Mouse (Mus musculus) kidney, adult 10 weeks (tissue): ENCODE measurements around the gene BC005561. TPM values are rescaled to one million over a fixed set of nuclear protein-coding genes. Genes with fewer than 3 reads are reported as not detected.

ENCODE experiments used
- polyA plus RNA-seq: library from polyadenylated mRNA; stranded (reverse); fragments of 350-450 nt; fragmentation: Illumina TruSeq; extraction: RNeasy Lipid Tissue Mini Kit (QIAGEN cat#74804); gene quantifications from one replicate; pipeline ENCODE4 v1.2.3, GENCODE M21; 2014; ENCODE audit warnings: low read depth, low replicate concordance

BC005561 gene
- 22.4 TPM for polyA plus RNA-seq

DNA sequence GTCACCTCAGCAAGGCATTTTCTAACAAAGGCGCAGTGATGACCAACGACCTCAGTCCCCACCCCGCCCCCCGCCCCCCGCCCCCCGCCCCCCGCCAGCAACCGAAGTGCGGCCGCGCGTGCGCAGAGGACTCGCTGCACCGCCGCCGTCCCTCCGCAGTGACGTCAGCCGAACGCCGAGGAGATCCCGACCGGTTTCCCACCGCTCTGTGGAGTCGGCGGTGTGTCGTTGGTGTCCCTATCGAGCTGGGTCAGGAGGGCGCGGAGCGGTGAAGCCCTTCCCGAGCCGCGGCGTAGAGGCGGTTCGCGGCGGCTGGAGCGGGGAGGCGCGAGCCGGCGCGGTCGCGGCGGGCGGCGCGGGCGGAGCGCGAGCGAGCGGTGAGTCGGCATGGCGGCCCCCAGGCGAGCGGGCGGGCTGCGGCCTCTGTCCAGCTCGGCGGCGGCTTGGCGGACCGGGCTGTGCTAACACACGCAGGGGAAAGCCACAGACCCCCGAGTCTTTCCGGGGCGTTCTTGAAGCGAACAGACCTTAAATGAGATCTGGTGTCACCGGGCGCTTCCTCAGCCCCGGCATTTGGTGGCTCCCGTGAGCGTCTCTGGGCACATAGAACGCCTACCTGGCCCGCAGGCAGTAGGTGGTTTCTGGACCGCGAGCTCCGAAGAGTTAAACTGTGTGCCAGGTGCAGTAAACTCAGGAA, at the start of gene BC005561:
TSS of gene BC005561 (plus strand) at position 158 of the 697 bp plus-strand sequence.

DNA sequence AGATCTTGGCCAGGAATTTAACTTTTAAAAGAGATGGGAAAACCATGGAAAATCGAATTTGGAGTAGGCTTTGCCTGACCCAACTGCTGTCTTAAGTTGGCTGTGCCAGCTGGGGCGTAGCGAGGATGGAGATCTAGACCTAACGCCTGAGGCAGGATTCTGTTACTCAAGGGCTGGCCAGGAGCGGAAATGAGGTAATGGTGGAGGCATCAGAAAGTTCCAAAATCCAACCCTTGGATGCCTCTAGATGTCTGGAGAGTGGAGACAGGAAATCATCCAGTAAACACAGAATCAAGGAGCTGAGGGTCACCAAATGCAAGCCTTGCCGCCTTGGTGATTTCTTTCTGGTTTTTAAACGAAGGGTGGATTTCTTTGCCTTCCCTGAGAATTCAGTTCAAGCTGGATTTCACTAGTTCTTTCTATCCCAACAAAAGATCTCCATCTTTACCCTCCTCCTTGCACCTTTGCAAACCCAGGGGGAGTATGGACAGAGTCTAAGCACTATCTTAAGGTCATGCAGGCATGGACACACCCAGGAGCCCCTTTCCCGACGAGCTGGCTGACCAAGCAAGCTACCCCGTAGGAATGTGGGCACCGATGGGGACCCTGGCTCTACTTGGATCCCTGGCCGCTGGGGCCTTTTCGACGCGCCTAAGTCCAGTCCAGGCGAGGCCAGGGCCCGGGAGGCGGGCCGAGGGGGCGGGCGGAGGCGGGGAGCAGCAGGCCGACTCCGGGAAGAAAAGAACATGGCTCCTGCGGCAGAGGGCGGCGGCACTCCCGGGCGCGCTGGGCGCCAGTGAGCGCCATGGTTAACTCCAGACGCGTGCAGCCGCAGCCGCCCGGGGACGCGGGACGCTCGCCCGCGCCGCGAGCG, 49.1 kb upstream of the BC005561 start, which contains the start of gene Pkd2:
TSS of gene Pkd2 (plus strand) at position 619 of the 874 bp plus-strand sequence.

Other genes starting within 250 kb of the BC005561 start
- gene Ibsp, start 209.2 kb upstream of the BC005561 start, polyA plus RNA-seq = not detected
- gene Mepe, start 183.0 kb upstream of the BC005561 start, polyA plus RNA-seq = not detected
- 4,069 TPM for gene Spp1, start 73.2 kb upstream of the BC005561 start, polyA plus RNA-seq
- 171 TPM for gene Pkd2, start 48.9 kb upstream of the BC005561 start, polyA plus RNA-seq